Mouse (Mus musculus) skeletal muscle tissue, adult 2 months (tissue): ENCODE measurements around the gene Rims3.

ENCODE experiments used
- DNase-seq: peaks from one replicate; pipeline ENCODE4 v3.0.0-alpha.2; 2012; ENCODE audit warnings: low read depth, low spot score

Gene Rims3

GRCm38 (mm10) chr4:120892516-120892915 lies 37.9 kb downstream of the Rims3 start:
- DNase-seq = no peak

- DNase-seq = no peak
Observed at GRCm38 (mm10) chr4:120893656-120894401, 39.2 kb downstream of the Rims3 start.

GRCm38 (mm10) chr4:120894584-120894983 lies 40.0 kb downstream of the Rims3 start:
- no peak for DNase-seq

- no peak for DNase-seq
Observed at GRCm38 (mm10) chr4:120895226-120895625, 40.6 kb downstream of the Rims3 start.

GRCm38 (mm10) chr4:120895810-120896584 lies 41.4 kb downstream of the Rims3 start:
- no peak for DNase-seq

- DNase-seq = no peak
Observed at GRCm38 (mm10) chr4:120904533-120904932, 49.9 kb downstream of the Rims3 start.

GRCm38 (mm10) chr4:120905644-120906043 lies 51.0 kb downstream of the Rims3 start:
- no peak for DNase-seq

- peak; percentile 36 for DNase-seq
Observed at GRCm38 (mm10) chr4:120909558-120910150, 55.0 kb downstream of the Rims3 start.

- no peak for DNase-seq
Observed at GRCm38 (mm10) chr4:120911086-120911485, 56.5 kb downstream of the Rims3 start.

- no peak for DNase-seq
Observed at GRCm38 (mm10) chr4:120912866-120913265, 58.2 kb downstream of the Rims3 start.

GRCm38 (mm10) chr4:120913443-120913842 lies 58.8 kb downstream of the Rims3 start:
- no peak for DNase-seq

GRCm38 (mm10) chr4:120913861-120914260 lies 59.2 kb downstream of the Rims3 start:
- DNase-seq = no peak

GRCm38 (mm10) chr4:120914501-120914900 lies 59.9 kb downstream of the Rims3 start:
- DNase-seq = no peak

- no peak for DNase-seq
Observed at GRCm38 (mm10) chr4:120921461-120921860, 66.8 kb downstream of the Rims3 start.

- DNase-seq = peak; percentile 87
Observed at GRCm38 (mm10) chr4:120924554-120925299, 70.1 kb downstream of the Rims3 start, which contains the start of gene Exo5. Gene Exo5 (minus strand): TSS chr4:120925017.

GRCm38 (mm10) chr4:120925386-120925785 lies 70.8 kb downstream of the Rims3 start:
- DNase-seq = peak; percentile 20

- no peak for DNase-seq
Observed at GRCm38 (mm10) chr4:120928686-120929085, 74.1 kb downstream of the Rims3 start.

GRCm38 (mm10) chr4:120930736-120931135 lies 76.1 kb downstream of the Rims3 start:
- DNase-seq = no peak

- no peak for DNase-seq
Observed at GRCm38 (mm10) chr4:120935006-120935405, 80.4 kb downstream of the Rims3 start.
